Mouse (Mus musculus) urinary bladder, postnatal 14 days (tissue): ENCODE results near the gene Myt1l.

ENCODE experiments used
- DNase-seq: peaks from one replicate; pipeline ENCODE4 v3.0.0; 2021; ENCODE audit warnings: low spot score

Gene Myt1l

GRCm38 (mm10) chr12:29528031-29528771 is at the start of gene Myt1l:
Myt1l (plus strand) TSS chr12:29528384.
- DNase-seq, result no peak

DNA sequence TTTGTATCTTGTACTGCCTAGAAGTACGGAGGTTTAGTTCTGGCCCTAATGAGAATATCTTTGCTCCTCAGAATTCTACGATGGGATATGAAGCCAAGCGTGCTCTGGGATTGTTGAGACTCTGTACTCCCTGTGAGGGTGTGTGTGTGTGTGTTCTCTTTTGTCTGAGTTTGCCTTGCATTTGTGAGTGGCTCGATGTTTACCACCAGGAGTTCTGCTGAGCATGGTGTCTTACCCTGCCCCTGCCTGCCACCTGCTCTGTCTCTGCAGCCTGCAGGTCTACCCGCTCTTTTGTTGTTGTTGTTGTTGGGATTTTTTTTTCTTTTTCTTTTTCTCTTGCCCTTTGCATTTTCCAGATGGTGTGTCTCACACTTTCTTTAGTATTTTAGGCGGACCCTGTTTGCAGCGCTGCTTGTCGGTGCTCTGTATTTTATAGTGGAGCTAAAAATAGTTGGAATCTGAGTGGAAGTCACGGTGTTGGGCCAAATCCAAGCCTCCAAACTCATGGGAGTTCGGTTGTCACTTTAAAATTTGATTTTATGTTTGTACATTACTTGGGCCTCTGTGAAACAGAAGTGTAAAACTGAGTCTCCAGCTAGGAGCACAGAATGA is 41.7 kb upstream of the Myt1l start:
- no peak for DNase-seq

DNA sequence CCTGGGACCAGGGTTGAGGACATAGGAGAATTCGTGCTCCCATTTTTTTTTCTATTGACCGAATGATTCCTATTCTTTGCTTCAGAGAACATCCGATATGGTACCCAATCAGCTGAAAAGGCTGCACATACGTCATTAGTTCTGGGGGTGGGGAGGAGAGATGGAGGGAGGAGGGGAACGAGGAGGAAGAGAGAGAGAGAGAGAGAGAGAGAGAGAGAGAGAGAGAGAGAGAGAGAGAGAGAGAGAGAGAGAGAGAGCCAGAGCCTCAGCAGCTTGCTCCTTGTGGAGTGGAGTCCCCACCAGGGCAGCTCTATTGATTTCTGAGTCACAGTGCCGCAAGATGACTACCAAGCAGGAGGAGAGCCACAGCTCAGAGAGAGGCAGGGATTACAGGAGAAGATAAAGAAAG is 1.9 kb upstream of the Myt1l start:
- DNase-seq, result no peak

DNA sequence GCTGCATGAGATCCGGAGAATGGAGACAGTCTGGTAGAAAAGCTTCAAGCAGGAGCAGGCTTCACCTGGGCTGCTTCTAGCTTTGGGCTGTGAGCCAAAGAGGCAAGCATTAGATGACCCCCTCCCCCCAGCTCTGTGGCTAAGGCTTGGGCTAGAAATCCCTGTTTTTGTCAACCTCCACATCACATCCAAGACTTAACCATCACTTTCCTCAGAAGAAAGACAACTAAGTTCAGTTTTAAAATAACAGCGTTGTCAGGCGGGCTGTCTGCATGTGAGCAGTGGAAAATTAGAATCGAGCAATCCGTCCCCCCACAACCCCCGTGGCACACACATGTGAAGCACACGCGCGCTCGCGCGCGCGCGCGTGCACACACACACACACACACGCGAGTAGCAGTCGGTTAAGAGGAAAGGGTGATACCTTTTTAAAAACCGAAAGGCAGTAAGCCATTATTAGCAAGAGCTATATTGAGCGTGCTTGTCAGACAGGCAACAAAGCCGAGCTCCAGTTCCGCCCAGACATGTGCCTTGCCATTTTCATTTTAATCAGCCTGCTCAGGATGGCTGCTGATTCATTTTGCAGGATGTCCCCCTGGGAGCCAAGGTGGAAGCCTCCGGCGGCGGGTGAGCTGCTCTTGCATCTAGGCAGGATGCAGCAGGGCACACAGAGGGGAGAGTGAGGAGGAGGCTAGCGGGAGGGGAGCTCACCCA is 979 bp upstream of the Myt1l start:
- no peak for DNase-seq

- DNase-seq, result no peak
Measured at GRCm38 (mm10) chr12:29530241-29530725, 2.1 kb downstream of the Myt1l start.

GRCm38 (mm10) chr12:29530823-29531222 is 2.6 kb downstream of the Myt1l start:
- no peak for DNase-seq

- no peak for DNase-seq
Measured at GRCm38 (mm10) chr12:29533071-29533876, 5.1 kb downstream of the Myt1l start.

- DNase-seq, result no peak
Measured at GRCm38 (mm10) chr12:29534326-29534725, 6.1 kb downstream of the Myt1l start.

DNA sequence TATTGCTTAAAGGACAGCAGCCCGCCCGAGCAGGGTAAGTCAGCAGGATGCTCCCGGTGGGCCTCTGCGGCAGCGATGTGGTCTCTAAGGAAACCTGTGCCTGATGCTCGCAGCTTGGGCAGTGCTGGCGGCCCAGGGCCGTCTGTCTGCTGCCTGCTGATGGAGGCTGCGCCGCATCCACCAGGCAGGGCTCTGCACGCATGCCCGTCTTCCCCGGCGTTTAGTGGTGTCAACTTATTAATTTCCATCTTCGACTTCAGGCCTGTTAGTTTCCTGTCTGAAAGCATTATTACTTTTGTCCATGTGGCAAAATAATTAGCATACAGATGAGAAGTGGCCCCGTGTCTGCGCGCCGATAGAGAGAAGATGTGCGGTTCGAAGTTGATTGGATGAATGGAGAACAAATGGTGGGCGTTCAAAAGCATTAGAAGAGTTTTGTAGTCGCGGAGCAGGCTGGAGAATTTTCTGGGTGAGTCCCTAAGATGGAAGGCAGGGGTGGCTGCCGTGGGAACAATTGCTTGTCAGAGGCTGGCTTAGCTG is 6.6 kb downstream of the Myt1l start:
- DNase-seq, result no peak

DNA sequence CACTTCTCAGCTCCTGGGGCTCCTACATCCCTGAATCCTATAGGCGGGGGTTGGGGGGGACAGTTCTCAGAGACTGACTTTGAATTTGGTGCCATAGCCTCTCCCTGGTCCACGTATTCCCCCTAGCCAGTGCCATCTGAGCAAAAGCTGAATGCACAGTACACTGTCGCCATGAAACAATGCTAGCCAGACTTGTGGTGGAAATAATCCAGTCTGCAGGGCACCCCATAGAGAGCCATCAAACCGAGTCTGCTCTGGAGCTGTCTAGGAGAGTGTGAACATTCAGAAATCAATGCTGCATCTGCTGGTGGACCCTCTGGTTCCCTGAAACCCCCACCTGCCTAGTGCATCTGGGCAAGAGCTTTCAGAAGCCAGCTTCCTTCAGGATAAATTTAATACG is 9.7 kb downstream of the Myt1l start:
- DNase-seq, result no peak

DNA sequence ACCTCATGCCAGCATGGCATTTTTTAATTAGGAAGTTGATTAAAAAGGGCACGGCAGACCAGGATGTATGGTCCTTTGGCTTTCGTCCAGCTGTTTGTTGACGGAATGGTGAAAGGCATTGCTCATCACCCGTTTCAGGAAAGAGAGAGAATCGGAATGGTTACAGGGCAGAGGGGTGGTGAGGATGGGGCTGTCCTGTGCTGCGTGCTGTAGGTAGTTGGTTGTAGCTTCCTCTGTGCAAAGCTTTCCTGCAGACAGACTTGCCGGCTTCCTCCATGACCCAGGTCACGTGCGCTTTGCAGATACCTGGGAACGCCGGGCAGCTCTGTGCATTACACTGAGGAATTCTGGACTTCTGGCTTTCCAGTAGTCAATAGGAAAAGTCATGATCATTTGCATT is 10.3 kb downstream of the Myt1l start:
- no peak for DNase-seq

DNA sequence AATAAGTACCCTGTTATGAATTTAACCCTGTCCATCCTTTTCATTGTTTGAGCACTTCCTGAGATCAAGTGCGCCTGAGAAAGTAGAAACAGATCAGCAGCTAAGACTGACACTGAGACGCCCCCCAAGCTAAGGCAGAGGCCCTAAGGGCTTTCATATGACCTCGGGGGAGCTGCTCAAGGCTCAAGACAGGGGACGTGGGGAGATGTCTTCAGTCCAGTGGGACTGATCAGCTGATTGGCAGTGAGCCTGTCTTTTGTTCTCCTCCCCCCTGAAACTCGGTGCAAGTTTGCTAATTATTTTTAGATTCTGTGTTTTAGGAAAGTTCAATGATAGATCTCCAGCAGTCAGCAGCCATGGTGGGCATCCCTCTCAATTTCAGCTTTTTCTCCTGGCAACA is 10.9 kb downstream of the Myt1l start:
- DNase-seq, result no peak

- no peak for DNase-seq
Measured at GRCm38 (mm10) chr12:29540741-29541140, 12.6 kb downstream of the Myt1l start.

DNA sequence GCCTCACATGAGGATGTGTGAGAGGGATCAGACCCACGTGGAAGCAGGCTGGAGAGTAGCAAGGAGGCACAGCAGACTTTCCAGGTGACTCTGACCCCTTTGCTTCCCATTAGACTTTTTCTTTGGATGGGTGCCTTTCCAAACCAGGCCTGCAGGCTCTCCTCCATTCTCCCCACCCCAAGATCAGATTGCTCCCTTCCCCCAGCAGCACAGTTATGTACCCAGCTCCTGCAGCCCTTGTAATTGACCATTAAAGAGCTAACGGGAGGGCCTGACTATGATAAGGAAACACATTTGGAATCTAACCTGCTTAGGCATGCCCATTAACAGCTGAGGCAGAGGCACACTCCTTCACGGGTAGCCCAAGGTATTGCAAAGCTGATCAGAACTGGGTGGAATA is 17.9 kb downstream of the Myt1l start:
- DNase-seq, result no peak

DNA sequence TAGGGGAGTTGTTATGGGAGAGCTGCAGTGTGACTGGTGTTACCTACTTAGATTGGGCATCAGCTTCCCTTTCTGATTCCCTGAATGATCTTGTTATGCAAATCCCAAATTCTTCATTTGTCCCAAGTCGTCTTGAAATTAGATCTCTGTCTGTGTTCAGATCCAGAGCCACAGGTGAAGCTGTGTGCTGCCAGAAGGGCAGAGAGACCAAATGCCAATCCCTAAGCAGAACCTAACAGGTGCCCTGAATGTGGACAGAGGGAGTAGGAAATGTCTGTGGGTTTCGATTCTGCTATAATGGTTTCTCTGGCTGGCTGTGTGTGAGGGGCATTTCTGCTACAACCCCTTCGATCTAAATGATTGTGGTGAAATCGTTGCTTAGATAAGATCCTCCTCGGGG is 18.9 kb downstream of the Myt1l start:
- no peak for DNase-seq

GRCm38 (mm10) chr12:29547755-29548154 is 19.6 kb downstream of the Myt1l start:
- no peak for DNase-seq

- no peak for DNase-seq
Measured at GRCm38 (mm10) chr12:29553138-29553537, 25.0 kb downstream of the Myt1l start.

GRCm38 (mm10) chr12:29555718-29556117 is 27.5 kb downstream of the Myt1l start:
- DNase-seq, result no peak

DNA sequence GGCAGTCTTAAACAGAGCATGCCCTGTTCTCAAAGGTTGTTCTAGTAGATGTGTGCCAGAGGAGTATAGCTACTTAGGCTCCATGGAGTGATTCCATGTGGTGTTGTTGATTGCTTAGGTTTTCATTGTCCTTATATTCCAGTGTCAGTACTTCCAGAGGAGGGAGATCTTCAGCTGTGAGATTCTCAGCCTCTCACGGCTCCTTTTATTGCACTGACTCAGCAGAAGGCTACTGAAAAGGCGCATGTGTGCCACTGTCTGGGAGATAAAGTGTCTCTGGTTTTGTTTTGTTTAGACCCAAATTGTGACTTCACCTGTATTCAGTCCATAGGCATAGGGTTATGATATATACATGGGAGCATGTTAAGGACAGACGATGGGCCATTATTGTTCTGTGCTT is 28.2 kb downstream of the Myt1l start:
- DNase-seq, result no peak

DNA sequence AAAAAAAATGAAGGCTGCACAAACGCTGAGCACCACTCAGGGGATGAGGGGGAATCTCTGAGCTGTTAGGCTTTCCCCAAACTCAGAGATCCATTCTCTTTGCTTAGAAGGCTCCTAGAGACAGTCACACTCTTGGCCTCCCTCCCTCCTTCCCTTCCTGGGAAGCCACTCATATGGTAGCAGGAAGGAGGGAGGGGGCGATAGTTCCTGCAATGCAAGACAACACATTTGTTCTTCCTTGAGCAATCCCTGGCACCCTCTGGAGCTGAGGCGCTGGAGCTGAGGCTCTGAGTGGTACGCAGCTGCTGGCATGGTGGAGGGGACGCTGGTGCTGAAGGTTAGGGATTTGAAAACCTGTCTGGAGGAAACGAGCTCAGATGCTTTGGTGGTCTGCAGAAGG is 28.7 kb downstream of the Myt1l start:
- DNase-seq, result no peak

- no peak for DNase-seq
Measured at GRCm38 (mm10) chr12:29559769-29560168, 31.6 kb downstream of the Myt1l start.

DNA sequence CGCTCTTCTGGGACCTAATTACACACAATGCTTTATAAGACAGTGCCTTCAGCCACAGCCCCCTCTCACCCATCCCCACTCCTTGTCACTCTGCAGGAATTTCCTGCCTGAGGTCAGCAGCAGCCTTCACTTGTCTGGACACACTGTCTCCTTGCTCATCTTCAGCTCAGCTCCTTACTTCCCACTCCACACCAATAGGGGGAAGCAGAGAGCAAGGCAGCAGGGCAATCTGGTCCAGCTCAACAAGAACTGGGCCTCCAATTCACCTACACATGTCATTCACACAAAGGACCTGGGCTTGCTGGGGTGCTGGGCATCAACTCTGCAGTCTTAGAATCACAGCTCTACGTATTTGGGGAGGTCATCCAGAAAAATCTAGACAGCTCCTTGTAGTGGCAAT is 33.0 kb downstream of the Myt1l start:
- DNase-seq, result no peak
